Mouse (Mus musculus) bone marrow, adult 2 months (tissue): Measurements from ENCODE around the gene Ssna1.

Experiments
- CTCF ChIP-seq: fragments of 200-500 bp; IDR thresholded peaks from 2 replicates; pipeline ENCODE4 v1.5.1; 2011; ENCODE audit warnings: low read length, control low read depth; ENCODE audit not compliant: control insufficient read depth, insufficient read depth
- POLR2A ChIP-seq: fragments of 200-500 bp; IDR thresholded peaks from 2 replicates; pipeline ENCODE4 v1.6.1; 2011; ENCODE audit warnings: low read depth, mild to moderate bottlenecking, control low read depth, low read length, borderline replicate concordance; ENCODE audit not compliant: control insufficient read depth

- TF ChIP-seq POLR2A (no peak), CTCF (peak; percentile 45; the same call in 1 of the 2 replicates)
These were observed 19.9 kb downstream of the Ssna1 start for GRCm38 (mm10) chr2:25252331-25252730.
